Mouse (Mus musculus): Measurements from ENCODE around the gene Bpifb9a.
"Not testable (repeated sequence)": the region's sequence is repeated elsewhere in the genome, so short reads cannot be mapped to it uniquely, and the experiment has no call there.

The Bpifb9a gene

GRCm38 (mm10) chr2:154313771-154314170, 56.1 kb downstream of the Bpifb9a start:
- DNase-seq: not testable (repeated sequence)

Data from kidney, postnatal 36 days (tissue).